Mouse (Mus musculus) ES-Bruce4 (cell line): Measurements from ENCODE around the gene Cct2.

Source experiments
- CTCF ChIP-seq: IDR thresholded peaks from one replicate; pipeline ENCODE4 v1.8.1; 2011; ENCODE audit warnings: low read depth, low read length
- POLR2A ChIP-seq: IDR thresholded peaks from one replicate; pipeline ENCODE4 v1.8.1; 2011; ENCODE audit warnings: low read length; ENCODE audit not compliant: insufficient read depth

- TF ChIP-seq CTCF (no peak), POLR2A (no peak)
Observed at GRCm38 (mm10) chr10:117110271-117110670, 46.7 kb upstream of the Cct2 start.
